Mouse (Mus musculus) mesoderm, embryonic 11.5 days (tissue): Measurements from ENCODE around the gene Gucy2g.

Source experiments
- DNase-seq: peaks from one replicate; pipeline ENCODE4 v3.0.0-alpha.2; 2012; ENCODE audit warnings: low read depth, low spot score

Gene Gucy2g

GRCm38 (mm10) chr19:55247991-55248520 is 7.0 kb upstream of the Gucy2g start:
- no peak for DNase-seq

GRCm38 (mm10) chr19:55247563-55247962 is 6.5 kb upstream of the Gucy2g start:
- DNase-seq = no peak

- DNase-seq = peak; percentile 26
Observed at GRCm38 (mm10) chr19:55244791-55245231, 3.8 kb upstream of the Gucy2g start.

GRCm38 (mm10) chr19:55239766-55240426 is 1.1 kb downstream of the Gucy2g start:
- DNase-seq = no peak

- no peak for DNase-seq
Observed at GRCm38 (mm10) chr19:55236564-55236963, 4.5 kb downstream of the Gucy2g start.

- no peak for DNase-seq
Observed at GRCm38 (mm10) chr19:55236026-55236425, 5.0 kb downstream of the Gucy2g start.

GRCm38 (mm10) chr19:55232136-55232535 is 8.9 kb downstream of the Gucy2g start:
- DNase-seq = no peak

GRCm38 (mm10) chr19:55231081-55231480 is 10.0 kb downstream of the Gucy2g start:
- DNase-seq = no peak

- no peak for DNase-seq
Observed at GRCm38 (mm10) chr19:55227135-55227534, 13.9 kb downstream of the Gucy2g start.

GRCm38 (mm10) chr19:55226621-55227020 is 14.4 kb downstream of the Gucy2g start:
- DNase-seq = no peak

- DNase-seq = no peak
Observed at GRCm38 (mm10) chr19:55222268-55222667, 18.8 kb downstream of the Gucy2g start.

GRCm38 (mm10) chr19:55221208-55221607 is 19.8 kb downstream of the Gucy2g start:
- no peak for DNase-seq

GRCm38 (mm10) chr19:55219359-55219758 is 21.7 kb downstream of the Gucy2g start:
- DNase-seq = no peak

GRCm38 (mm10) chr19:55218741-55219221 is 22.3 kb downstream of the Gucy2g start:
- no peak for DNase-seq

- peak; percentile 92 for DNase-seq
Observed at GRCm38 (mm10) chr19:55218192-55218739, 22.8 kb downstream of the Gucy2g start.

GRCm38 (mm10) chr19:55217365-55217764 is 23.7 kb downstream of the Gucy2g start:
- DNase-seq = no peak

- DNase-seq = no peak
Observed at GRCm38 (mm10) chr19:55216876-55217275, 24.2 kb downstream of the Gucy2g start.

GRCm38 (mm10) chr19:55213617-55214340 is 27.3 kb downstream of the Gucy2g start:
- no peak for DNase-seq

- no peak for DNase-seq
Observed at GRCm38 (mm10) chr19:55211698-55212097, 29.3 kb downstream of the Gucy2g start.

- no peak for DNase-seq
Observed at GRCm38 (mm10) chr19:55209084-55209483, 32.0 kb downstream of the Gucy2g start.

GRCm38 (mm10) chr19:55208654-55209053 is 32.4 kb downstream of the Gucy2g start:
- DNase-seq = no peak
